Comparison of ENCODE assay signal across 16 mouse cellular contexts in the genomic region with DNA sequence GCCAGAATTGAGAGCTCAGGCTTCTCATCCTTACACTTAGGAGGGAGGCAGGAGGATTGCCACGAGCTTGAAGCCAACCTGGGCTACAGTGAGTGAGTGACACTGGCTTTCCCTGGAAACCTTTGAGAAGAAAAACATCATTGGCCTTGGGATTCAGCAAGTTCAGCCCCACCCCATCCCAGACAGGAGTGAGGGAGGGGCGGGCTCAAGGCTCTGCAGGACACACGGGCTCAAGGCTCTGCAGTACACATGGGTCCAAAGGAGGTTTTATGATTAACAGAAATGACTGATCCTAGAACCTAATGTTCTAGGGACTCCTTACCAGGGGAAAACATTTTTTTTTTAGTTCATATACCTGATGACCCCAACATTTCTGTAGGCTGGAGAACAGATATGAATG.
"Had no signal": no experiment of that assay in that cellular context is flagged by ENCODE, and none has a peak within 500 bp of the region (broad histone marks: within the 10 kb centered on the region; RNA-seq: fewer than 3 reads in every experiment).

No protein-coding gene starts in this region.

- H3K27ac ChIP-seq: left cerebral cortex, adult 2 months; limb, embryonic 10.5 days; liver, embryonic 15.5 days; midbrain, embryonic 10.5 days; neural tube, embryonic 15.5 days; stomach, postnatal 0 days had no signal

- H3K27me3 ChIP-seq: liver, embryonic 15.5 days; neural tube, embryonic 15.5 days had no signal

- ATAC-seq: hindbrain, embryonic 16.5 days; inflammation-experienced regulatory T-cells, adult 6 months had no signal

- H3K9me3 ChIP-seq: limb, embryonic 10.5 days; liver, embryonic 15.5 days; midbrain, embryonic 10.5 days; neural tube, embryonic 15.5 days had no signal

- DNase-seq: lung, embryonic 14.5 days; lung, postnatal 10 days; lung, postnatal 4 days; midbrain, embryonic 14.5 days; right cerebral cortex, adult 18-20 months; right cerebral cortex, postnatal 25 days; thymus, postnatal 4 days had no signal

- H3K9ac ChIP-seq: liver, embryonic 15.5 days; lung, embryonic 14.5 days; neural tube, embryonic 15.5 days had no signal

- H3K4me3 ChIP-seq: left cerebral cortex, adult 2 months; limb, embryonic 10.5 days; liver, embryonic 15.5 days; midbrain, embryonic 10.5 days; myocyte; neural tube, embryonic 15.5 days had no signal

- H3K4me2 ChIP-seq: liver, embryonic 15.5 days; lung, embryonic 14.5 days; neural tube, embryonic 15.5 days had no signal

- H3K4me1 ChIP-seq: limb, embryonic 10.5 days; neural tube, embryonic 15.5 days had no signal
